Comparison of ENCODE assay signal across 15 mouse cellular contexts in the genomic region with DNA sequence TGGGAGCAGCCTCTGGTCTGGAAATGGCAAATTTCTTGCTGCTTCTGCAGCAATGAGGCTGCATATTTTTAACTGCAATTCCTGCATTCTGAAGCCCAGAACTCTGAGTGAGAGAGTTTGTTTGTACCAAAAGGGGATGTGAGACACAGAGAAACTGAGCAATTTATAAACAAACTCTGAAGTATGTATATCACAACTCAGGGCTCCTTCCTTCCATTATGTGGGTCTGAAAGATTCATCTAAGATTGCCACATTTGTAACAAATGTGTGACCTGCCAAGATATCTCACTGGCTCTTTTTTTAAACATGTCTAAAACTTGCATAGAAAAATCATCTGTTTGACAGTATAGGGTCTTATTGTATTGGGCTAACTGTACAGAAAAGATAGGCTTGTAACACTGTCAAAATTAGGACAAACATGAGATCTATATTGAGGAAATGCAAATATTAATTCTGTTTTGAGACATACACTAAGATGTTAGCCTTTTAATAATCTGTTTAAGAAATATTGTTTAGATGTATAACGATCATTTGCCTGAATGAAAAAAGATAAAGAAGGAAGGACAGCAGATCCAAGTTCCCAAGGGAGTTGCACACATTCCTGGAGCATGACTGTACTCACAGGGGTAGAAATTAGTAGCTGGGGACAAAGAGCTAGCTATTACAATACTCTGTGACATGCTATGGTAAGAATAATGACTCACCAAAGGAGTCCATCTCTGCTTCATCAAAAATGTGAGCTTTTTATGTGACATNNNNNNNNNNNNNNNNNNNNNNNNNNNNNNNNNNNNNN.
DNase-seq lines count a peak whose midpoint lies in the region.
"Had no signal": no experiment of that assay in that cellular context is flagged by ENCODE, and none has a peak within 500 bp of the region (broad histone marks: within the 10 kb centered on the region; RNA-seq: fewer than 3 reads in every experiment).

No protein-coding gene starts in this region.

- peak; percentile 14 for DNase-seq in adrenal gland, postnatal 14 days
- no peak for DNase-seq in adrenal gland, postnatal 10 days
- DNase-seq in heart, postnatal 4 days: peak; percentile 12
- no peak for DNase-seq in heart, postnatal 14 days
- DNase-seq in 3T3-L1 (ENCODE audit: low read depth, low spot score): peak; percentile 8
- DNase-seq in retina, embryonic 14.5 days (ENCODE audit: low spot score): peak; percentile 20
- DNase-seq in testis, postnatal 14 days (ENCODE audit: low spot score): no peak
- DNase-seq: adrenal gland, postnatal 25 days; cerebellum, adult 9-10 months; gastrocnemius, postnatal 25 days; kidney, adult 18-20 months; kidney, postnatal 4 days; liver, embryonic 13.5 days; thymus, adult 2 months; thymus, postnatal 4 days had no signal

- intact Hi-C loops in heart, postnatal 14 days (cut with DNase I): loop anchor here (5.0 kb wide), 1 partner anchor 552 kb away; the partner anchor contains the start of gene Plxdc2

Comparison
In these comparisons a context has a peak if more than half of its experiments do, and no peak if none do; other contexts are left out.
1. DNase-seq: peak in adrenal gland, postnatal 14 days (single experiment), heart, postnatal 4 days (single experiment), 3T3-L1 (single experiment) and retina, embryonic 14.5 days (single experiment); none in adrenal gland, postnatal 10 days (single experiment), heart, postnatal 14 days (0 of 2) and testis, postnatal 14 days (single experiment).